Mouse (Mus musculus): Measurements from ENCODE around the gene Iqcn. TPM values are rescaled to one million over a fixed set of nuclear protein-coding genes. Genes with fewer than 3 reads are reported as not detected.
A peak's percentile ranks its signal among the peaks of the same experiment; 100 is the strongest.

Gene Iqcn
- polyA plus RNA-seq, 1 experiment from 2014 or later = not detected

- under 1% methylated on average over 51 of the region's 59 CpGs for WGBS (ENCODE audit: missing documents)
- peak overlapping the region; percentile 74 for H3K27ac ChIP-seq
- H3K36me3 ChIP-seq (ENCODE audit: inconsistent target) = no peaks in the 10 kb centered on the region
- peak overlapping the region; percentile 45 for H3K4me3 ChIP-seq (ENCODE audit: inconsistent target)
- no peaks in the 10 kb centered on the region; the same call in 1 of the 2 replicates for H3K79me2 ChIP-seq (ENCODE audit: inconsistent target)
Measured at GRCm38 (mm10) chr8:70699834-70700554, 3.3 kb upstream of the Iqcn start.

DNA sequence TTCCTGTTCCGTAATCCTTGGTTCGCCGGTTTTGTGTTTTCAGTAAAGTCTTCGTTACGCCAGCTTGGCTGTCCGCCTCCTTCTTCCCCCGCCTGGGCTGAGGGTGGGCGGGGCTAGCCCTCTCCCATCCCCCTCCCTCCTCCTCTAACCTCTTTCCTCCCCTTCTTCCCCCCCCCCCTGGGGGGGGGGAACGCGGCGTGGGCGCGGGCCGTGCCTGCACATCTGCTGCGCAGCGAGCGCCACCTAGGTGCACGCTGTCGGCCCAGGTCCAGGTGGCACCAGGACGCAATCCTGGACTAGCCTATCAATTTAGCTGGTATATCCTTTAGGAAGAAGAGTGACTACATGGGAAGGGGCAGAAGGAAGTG is 2.7 kb upstream of the Iqcn start:
- H3K36me3 ChIP-seq (ENCODE audit: inconsistent target) = no peaks in the 10 kb centered on the region
- peak overlapping the region; percentile 45 for H3K4me3 ChIP-seq (ENCODE audit: inconsistent target)
- peak overlapping the region; percentile 74 for H3K27ac ChIP-seq
- 1% methylated on average over 12 of the region's 20 CpGs for WGBS (ENCODE audit: missing documents)
- H3K79me2 ChIP-seq (ENCODE audit: inconsistent target) = no peaks in the 10 kb centered on the region; the same call in 1 of the 2 replicates

- 64% methylated on average over 10 of the region's 10 CpGs for WGBS (ENCODE audit: missing documents)
- no peak overlapping the region for H3K27ac ChIP-seq
- no peaks in the 10 kb centered on the region for H3K36me3 ChIP-seq (ENCODE audit: inconsistent target)
- no peaks in the 10 kb centered on the region; the same call in 1 of the 2 replicates for H3K79me2 ChIP-seq (ENCODE audit: inconsistent target)
- peak overlapping the region; percentile 10; the same call in 1 of the 2 replicates for H3K4me3 ChIP-seq (ENCODE audit: inconsistent target)
Measured at GRCm38 (mm10) chr8:70701048-70701981, 1.9 kb upstream of the Iqcn start.

- no peak overlapping the region for H3K4me3 ChIP-seq (ENCODE audit: inconsistent target)
Measured at GRCm38 (mm10) chr8:70701982-70702841, 1.0 kb upstream of the Iqcn start.

GRCm38 (mm10) chr8:70702842-70703182 is 445 bp upstream of the Iqcn start:
- 93% methylated on average over 3 of the region's 3 CpGs for WGBS (ENCODE audit: missing documents)
- H3K4me3 ChIP-seq (ENCODE audit: inconsistent target) = no peak overlapping the region
- H3K27ac ChIP-seq = no peak overlapping the region
- no peaks in the 10 kb centered on the region for H3K36me3 ChIP-seq (ENCODE audit: inconsistent target)
- no peaks in the 10 kb centered on the region; the same call in 1 of the 2 replicates for H3K79me2 ChIP-seq (ENCODE audit: inconsistent target)

More at GRCm38 (mm10) chr8:70701982-70702841, 1.0 kb upstream of the Iqcn start:
- H3K27ac ChIP-seq = no peak overlapping the region
- H3K79me2 ChIP-seq (ENCODE audit: inconsistent target) = no peaks in the 10 kb centered on the region; the same call in 1 of the 2 replicates
- 94% methylated on average over 2 of the region's 2 CpGs for WGBS (ENCODE audit: missing documents)
- no peaks in the 10 kb centered on the region for H3K36me3 ChIP-seq (ENCODE audit: inconsistent target)

DNA sequence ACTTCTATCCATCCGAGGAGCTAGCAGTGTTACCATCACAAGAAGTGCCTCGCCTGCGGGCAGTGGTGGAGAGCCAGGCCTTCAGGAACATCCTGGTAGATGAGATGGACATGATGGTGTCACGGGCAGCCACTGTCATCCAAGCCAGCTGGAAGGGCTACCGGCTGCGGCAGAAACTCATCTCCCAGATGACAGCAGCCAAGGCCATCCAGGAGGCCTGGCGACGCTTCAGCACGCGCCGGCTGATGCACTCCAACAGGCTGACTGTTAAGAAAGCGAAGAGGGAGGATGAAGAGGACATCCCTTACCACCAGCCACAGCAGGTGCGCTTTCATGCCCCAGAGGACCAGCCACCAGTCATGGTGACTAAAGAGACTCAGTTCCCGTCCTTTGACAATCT is 5.0 kb downstream of the Iqcn start:
- no peaks in the 10 kb centered on the region for H3K36me3 ChIP-seq (ENCODE audit: inconsistent target)
- no peaks in the 10 kb centered on the region for H3K79me2 ChIP-seq (ENCODE audit: inconsistent target)
- WGBS (ENCODE audit: missing documents) = 92% methylated on average over 14 of the region's 14 CpGs
- H3K27ac ChIP-seq = no peak overlapping the region
- no peak overlapping the region for H3K4me3 ChIP-seq (ENCODE audit: inconsistent target)

GRCm38 (mm10) chr8:70709794-70710193 is 6.5 kb downstream of the Iqcn start:
- Histone ChIP-seq H3K36me3 (ENCODE audit: inconsistent target) (no peaks in the 10 kb centered on the region), H3K79me2 (ENCODE audit: inconsistent target) (no peaks in the 10 kb centered on the region), H3K4me3 (ENCODE audit: inconsistent target) (no peak overlapping the region), H3K27ac (no peak overlapping the region)
- 96% methylated on average over 9 of the region's 9 CpGs for WGBS (ENCODE audit: missing documents)

DNA sequence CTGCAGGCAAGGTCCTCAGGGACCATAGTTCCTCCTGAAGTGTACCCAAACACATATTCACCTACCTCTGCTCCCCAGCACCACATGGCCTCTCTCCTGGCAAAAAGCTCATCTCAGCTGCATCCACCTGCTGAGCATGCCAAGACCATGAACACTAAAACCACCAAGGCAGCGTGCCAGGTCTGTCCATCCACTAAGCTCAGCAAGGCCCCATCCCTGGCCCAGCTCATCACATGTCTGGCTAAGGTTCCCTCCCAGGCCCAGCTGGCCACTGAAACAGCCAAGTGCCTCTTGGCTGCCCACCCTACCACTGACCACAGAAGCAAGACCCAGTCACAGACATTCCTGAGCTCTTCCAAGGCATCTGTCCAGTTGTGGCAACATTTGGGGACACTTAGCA is 7.0 kb downstream of the Iqcn start:
- WGBS (ENCODE audit: missing documents) = 94% methylated on average over 1 of the region's 1 CpGs
- H3K36me3 ChIP-seq (ENCODE audit: inconsistent target) = no peaks in the 10 kb centered on the region
- no peak overlapping the region for H3K27ac ChIP-seq
- no peak overlapping the region for H3K4me3 ChIP-seq (ENCODE audit: inconsistent target)
- H3K79me2 ChIP-seq (ENCODE audit: inconsistent target) = no peaks in the 10 kb centered on the region

GRCm38 (mm10) chr8:70711041-70711440 is 7.8 kb downstream of the Iqcn start:
- H3K36me3 ChIP-seq (ENCODE audit: inconsistent target) = no peaks in the 10 kb centered on the region
- no peak overlapping the region for H3K27ac ChIP-seq
- H3K79me2 ChIP-seq (ENCODE audit: inconsistent target) = no peaks in the 10 kb centered on the region
- 88% methylated on average over 11 of the region's 11 CpGs for WGBS (ENCODE audit: missing documents)
- no peak overlapping the region for H3K4me3 ChIP-seq (ENCODE audit: inconsistent target)

DNA sequence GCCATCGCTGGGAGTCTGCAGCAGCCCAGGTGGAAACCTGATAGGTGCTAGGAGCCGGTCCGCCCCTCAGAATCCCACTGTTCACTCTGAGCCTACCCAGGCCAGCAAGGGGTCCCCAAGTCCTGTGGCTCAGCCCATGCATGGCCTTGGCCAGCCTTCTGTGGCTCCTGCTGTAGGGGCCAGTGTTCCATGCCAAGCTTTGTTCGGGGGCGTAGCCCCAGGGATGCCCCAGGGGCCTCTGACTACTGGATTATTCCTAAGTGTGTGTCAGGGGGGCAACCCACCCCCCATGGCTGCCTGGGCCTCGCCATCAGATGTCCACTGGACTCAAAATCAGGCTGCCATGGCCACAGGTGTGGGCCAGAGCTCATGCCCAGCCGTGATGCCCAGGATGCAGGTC is 10.7 kb downstream of the Iqcn start:
- WGBS (ENCODE audit: missing documents) = 90% methylated on average over 7 of the region's 7 CpGs
- Histone ChIP-seq H3K27ac (no peak overlapping the region), H3K79me2 (ENCODE audit: inconsistent target) (no peaks in the 10 kb centered on the region), H3K36me3 (ENCODE audit: inconsistent target) (no peaks in the 10 kb centered on the region), H3K4me3 (ENCODE audit: inconsistent target) (no peak overlapping the region)

GRCm38 (mm10) chr8:70715086-70715485 is 11.8 kb downstream of the Iqcn start:
- no peak overlapping the region for H3K27ac ChIP-seq
- 71% methylated on average over 2 of the region's 2 CpGs for WGBS (ENCODE audit: missing documents)
- no peaks in the 10 kb centered on the region for H3K36me3 ChIP-seq (ENCODE audit: inconsistent target)
- no peak overlapping the region for H3K4me3 ChIP-seq (ENCODE audit: inconsistent target)
- H3K79me2 ChIP-seq (ENCODE audit: inconsistent target) = no peaks in the 10 kb centered on the region

DNA sequence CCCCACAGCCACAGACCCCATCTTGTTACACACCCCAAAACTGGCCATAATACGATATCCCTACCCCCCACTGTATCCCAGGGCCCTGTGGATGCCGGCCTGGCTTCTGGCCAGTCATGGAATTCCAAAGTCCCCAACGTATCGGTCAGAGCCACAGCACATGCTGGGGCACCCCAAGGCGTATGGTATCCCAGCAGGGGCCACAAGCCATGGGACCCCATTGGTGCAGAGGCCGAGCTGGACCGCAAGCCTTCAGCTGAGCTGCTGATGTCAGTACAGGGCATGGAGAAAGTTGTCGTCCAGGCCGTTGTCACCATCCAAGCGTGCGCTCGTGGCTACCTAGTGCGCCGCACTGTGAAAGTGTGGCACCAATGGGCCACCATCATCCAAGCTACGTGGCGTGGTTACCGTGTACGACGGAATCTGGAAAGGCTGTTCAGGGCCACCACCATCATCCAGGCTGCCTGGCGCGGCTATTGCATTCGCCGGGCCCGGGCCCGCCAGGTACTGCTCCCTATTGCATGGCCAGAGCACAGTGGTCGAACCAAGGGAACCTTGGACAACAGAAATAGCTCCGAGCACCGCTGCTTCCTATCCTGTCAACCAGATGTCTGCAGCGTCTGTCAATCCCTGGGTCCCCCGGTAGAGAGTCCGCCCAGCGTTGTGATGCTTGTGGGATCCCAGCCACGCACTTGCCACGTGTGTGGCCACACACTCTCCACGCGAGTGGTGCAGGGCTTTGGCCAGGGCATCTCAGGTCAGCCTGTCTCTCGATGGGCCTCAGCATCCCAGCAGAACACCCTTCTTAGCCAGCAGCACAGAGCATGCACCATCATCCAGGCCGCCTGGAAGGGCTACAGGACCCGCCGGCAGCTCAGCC is 13.5 kb downstream of the Iqcn start:
- WGBS (ENCODE audit: missing documents) = 91% methylated on average over 38 of the region's 40 CpGs
- Histone ChIP-seq H3K4me3 (ENCODE audit: inconsistent target) (no peak overlapping the region), H3K27ac (no peak overlapping the region), H3K79me2 (ENCODE audit: inconsistent target) (no peaks in the 10 kb centered on the region), H3K36me3 (ENCODE audit: inconsistent target) (no peaks in the 10 kb centered on the region)

DNA sequence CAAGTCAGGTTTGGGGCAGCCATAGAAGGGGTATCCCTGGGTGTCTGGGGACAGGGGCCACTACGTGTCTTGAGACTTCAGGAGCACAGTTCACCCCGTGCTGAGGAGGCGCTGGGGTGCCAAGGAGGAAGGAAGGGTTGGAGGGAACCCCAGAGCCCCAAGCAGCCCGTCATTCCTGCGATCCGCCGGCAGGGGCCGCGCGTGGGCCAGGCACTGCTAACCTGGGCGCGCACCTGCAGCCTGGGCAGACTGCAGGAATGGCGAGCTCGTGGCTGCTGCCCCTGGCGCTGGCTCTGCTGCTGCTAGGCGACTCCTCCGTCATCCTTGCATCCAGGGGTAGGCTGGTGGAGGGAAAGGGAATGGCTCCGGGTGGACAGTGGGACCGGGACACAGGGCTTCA is 15.0 kb downstream of the Iqcn start, which contains the start of gene Gm3336:
TSS of gene Gm3336 (plus strand) at position 247 of the 400 bp plus-strand sequence.
- Histone ChIP-seq H3K79me2 (ENCODE audit: inconsistent target) (no peaks in the 10 kb centered on the region), H3K27ac (0 out of 2 replicates have a peak within 1 kb of the TSS, but pooled peaks have one; percentile 51), H3K36me3 (ENCODE audit: inconsistent target) (no peaks in the 10 kb centered on the region), H3K4me3 (ENCODE audit: inconsistent target) (no peak within 1 kb of the TSS)
- WGBS (ENCODE audit: missing documents) = 3% methylated on average over 18 of the region's 19 CpGs
